Mouse (Mus musculus): ENCODE results near the gene Ifi206. TPM values are rescaled to one million over a fixed set of nuclear protein-coding genes. Genes with fewer than 3 reads are reported as not detected.

The Ifi206 gene
- polyA plus RNA-seq, 1 experiment from 2014 or later, result not detected

Small RNA genes lying within 50 kb of the gene (microRNA-seq; reads per million reads assigned to microRNA genes)
- gene Gm44481, result not detected

Other genes starting within 250 kb of the Ifi206 start
- not detected in 2 replicates for gene Olfr418, start 225.0 kb downstream of the Ifi206 start, polyA plus RNA-seq (2015; fragmentation: Nextera tagmentation; extraction: Ambion mirVana)
- gene Mptx2, start 213.3 kb downstream of the Ifi206 start, polyA plus RNA-seq (2015; fragmentation: Nextera tagmentation; extraction: Ambion mirVana), result not detected in 2 replicates
- gene Ackr1, start 157.3 kb downstream of the Ifi206 start, polyA plus RNA-seq (2015; fragmentation: Nextera tagmentation; extraction: Ambion mirVana), result 10.7 and 11.6 TPM in 2 replicates
- 3.5 and 4.3 TPM in 2 replicates for gene Aim2, start 140.2 kb downstream of the Ifi206 start, polyA plus RNA-seq (2015; fragmentation: Nextera tagmentation; extraction: Ambion mirVana)
- 38.1 and 39.7 TPM in 2 replicates for gene Cadm3, start 123.3 kb downstream of the Ifi206 start, polyA plus RNA-seq (2015; fragmentation: Nextera tagmentation; extraction: Ambion mirVana)
- gene Ifi214, start 44.9 kb upstream of the Ifi206 start, polyA plus RNA-seq (2015; fragmentation: Nextera tagmentation; extraction: Ambion mirVana), result not detected in 2 replicates
- not detected in 2 replicates for gene Ifi213, start 108.2 kb upstream of the Ifi206 start, polyA plus RNA-seq (2015; fragmentation: Nextera tagmentation; extraction: Ambion mirVana)
- 0.05 and 0.14 TPM in 2 replicates for gene Ifi209, start 139.9 kb upstream of the Ifi206 start, polyA plus RNA-seq (2015; fragmentation: Nextera tagmentation; extraction: Ambion mirVana)
- gene Ifi208, start 182.6 kb upstream of the Ifi206 start, polyA plus RNA-seq (2015; fragmentation: Nextera tagmentation; extraction: Ambion mirVana), result not detected in 2 replicates

All from forebrain, embryonic 15.5 days (tissue).